Mouse (Mus musculus): ENCODE results near the gene Olfr1123.

GRCm38 (mm10) chr2:87416335-87416734 lies at the start of gene Olfr1123:
- no peak for TF ChIP-seq POLR2A (IDR thresholded peaks at IDR 0.05; ENCODE audit: control insufficient read depth in 1 of 2, insufficient read depth in 1 of 2, low read depth in 1 of 2, low read length in 2 of 2, poor library complexity in 1 of 2)
- no peak for TF ChIP-seq GABPA (IDR thresholded peaks at IDR 0.05; ENCODE audit: low read depth, low read length)
- no peak for TF ChIP-seq RCOR1 (IDR thresholded peaks at IDR 0.05; ENCODE audit: low read depth, low read length)
- TF ChIP-seq HCFC1 (IDR thresholded peaks at IDR 0.05; ENCODE audit: low read depth, low read length) = no peak
- no peak for TF ChIP-seq MAFK (IDR thresholded peaks at IDR 0.05; ENCODE audit: borderline replicate concordance, low read depth, low read length)
- TF ChIP-seq KAT2A (conservative IDR thresholded peaks at IDR 0.05; ENCODE audit: low read depth, low read length) = no peak
- TF ChIP-seq NELFE (IDR thresholded peaks at IDR 0.05; ENCODE audit: low read depth, low read length) = no peak
- no peak for TF ChIP-seq CTCF (IDR thresholded peaks at IDR 0.05 in 2 of 3, conservative IDR thresholded peaks at IDR 0.05 in 1 of 3; ENCODE audit: control insufficient read depth in 1 of 3, insufficient read depth in 1 of 3, low read depth in 2 of 3, low read length in 3 of 3, poor library complexity in 1 of 3, severe bottlenecking in 1 of 3)
- TF ChIP-seq MYB (IDR thresholded peaks at IDR 0.05; ENCODE audit: low read depth, low read length) = no peak
- TF ChIP-seq EP300 (IDR thresholded peaks at IDR 0.05; ENCODE audit: low read depth in 1 of 2, low read length in 2 of 2) = no peak
- no peak for TF ChIP-seq E2F4 (IDR thresholded peaks at IDR 0.05; ENCODE audit: borderline replicate concordance, low read depth, low read length)
